Mouse (Mus musculus): ENCODE results near the gene Prss43.
"Not testable (repeated sequence)": the region's sequence is repeated elsewhere in the genome, so short reads cannot be mapped to it uniquely, and the experiment has no call there.

Prss43 gene

DNA sequence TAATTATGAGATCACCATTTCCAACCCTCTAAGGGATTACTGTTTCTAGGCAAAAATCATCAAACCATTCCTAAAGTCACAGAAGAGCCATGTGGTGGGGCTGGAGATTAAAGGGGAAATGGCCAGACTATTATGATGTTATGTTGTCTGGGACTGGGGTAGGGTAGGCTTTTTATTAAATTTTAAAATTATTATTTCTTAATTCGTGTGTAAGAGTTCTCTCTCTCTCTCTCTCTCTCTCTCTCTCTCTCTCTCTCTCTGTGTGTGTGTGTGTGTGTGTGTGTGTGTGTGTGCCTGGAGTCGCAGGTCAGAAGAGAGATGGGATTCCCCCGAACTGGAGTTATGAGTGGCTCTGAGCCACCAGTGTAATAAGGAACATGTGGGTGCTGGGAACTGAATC is at the start of gene Prss43:
TSS of gene Prss43 (plus strand) at position 301 of the 400 bp plus-strand sequence.
- DNase-seq (ENCODE audit: inconsistent age in 2 of 2, low spot score in 1 of 2), result no peak

DNA sequence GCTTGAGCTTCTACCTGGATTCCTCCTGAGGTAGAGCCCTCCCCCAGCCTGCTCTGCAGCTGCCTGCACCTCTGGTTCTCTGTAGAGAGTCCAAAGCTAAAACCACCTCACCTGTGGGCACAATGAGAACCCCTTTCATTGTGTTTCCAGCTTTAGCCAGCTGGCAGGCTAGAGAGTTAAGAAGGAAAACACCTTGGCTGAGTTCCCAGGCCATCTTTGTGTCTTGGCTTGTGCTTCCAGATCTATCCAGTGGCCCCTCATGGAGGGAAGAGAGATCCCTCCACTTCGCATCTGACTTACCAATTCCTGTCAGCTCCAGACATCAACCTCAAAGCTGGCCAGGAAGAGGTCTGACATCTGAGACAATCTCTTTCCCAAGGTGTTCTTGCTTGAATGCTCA is 48.4 kb upstream of the Prss43 start:
- no peak for DNase-seq (ENCODE audit: inconsistent age in 2 of 2, low spot score in 1 of 2)

DNA sequence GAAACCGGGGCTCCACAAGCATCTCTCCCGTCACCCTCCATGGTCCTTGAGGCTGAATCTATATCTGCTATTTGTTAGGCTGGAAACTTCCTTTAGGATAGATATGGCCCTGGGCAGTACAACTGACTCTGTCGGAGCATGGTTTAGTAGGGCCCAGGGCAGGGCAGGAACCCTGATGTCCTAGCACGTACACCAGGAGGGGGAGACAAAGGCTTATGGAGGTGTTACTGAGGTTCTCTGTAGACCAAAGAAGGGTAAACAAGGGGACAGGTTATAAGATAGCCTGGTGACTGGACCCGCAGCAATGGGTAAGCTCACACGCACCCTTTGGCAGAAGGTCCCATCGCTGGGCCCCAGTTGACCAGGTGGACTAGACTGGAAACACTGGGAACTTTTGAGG is 47.9 kb upstream of the Prss43 start:
- no peak for DNase-seq (ENCODE audit: inconsistent age in 2 of 2, low spot score in 1 of 2)

DNA sequence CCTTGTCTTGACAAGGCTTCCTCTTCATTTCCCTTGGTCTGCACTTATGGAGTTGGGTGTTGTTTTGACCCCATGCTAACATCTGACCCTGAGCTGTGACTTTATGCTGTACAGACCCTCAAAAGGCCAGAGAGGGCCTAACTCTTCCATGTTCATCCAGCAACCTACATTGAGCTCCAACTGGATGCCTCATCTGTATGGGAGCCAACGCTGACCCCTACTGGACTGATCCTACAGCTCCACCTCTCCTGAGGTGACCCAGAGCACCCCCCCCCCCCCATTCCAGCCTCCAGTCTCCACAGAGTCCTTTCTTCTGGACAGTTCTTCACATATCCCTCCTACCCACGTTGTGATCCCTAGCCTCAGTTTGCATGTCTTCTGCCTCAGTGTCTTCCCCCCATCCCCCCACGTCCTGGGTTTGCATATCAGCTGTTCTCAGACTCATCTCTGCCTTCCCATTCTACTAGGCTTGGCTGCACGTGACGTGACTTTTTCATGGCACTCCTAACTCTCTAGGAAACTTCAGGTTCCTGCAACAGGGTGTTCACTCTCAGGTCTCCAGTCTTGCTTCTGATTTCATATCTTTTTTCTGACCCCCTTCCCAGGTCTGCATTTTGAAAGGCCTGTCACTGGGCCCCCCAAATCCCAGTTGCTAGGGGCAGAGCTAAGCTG is 47.1 kb upstream of the Prss43 start:
- no peak for DNase-seq (ENCODE audit: inconsistent age in 2 of 2, low spot score in 1 of 2)

DNA sequence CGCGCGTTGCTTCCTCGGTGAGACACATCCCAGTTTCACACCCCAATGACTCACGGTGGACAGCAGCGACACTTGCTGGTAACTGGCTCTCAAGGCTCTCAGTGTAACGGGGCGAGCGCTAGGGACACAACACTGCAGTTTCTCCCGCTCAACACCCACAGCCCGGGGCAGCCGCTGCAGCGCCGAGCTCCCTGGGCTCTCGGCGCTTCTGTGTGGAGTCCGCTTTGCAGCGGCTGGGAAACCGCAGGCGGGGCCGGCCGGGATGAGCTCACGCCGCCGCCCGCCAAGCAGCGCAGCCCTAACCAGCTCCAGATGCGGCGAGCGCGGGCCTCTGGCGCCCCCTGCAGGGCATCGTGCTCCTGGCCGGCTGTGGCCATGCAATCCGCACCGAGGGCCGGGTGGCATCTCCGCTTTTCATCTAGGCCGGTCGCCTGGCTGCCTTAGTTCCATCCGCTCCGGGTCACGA is 45.2 kb upstream of the Prss43 start:
- DNase-seq (ENCODE audit: inconsistent age in 2 of 2, low spot score in 1 of 2), result peak; percentile 95 to 98

DNA sequence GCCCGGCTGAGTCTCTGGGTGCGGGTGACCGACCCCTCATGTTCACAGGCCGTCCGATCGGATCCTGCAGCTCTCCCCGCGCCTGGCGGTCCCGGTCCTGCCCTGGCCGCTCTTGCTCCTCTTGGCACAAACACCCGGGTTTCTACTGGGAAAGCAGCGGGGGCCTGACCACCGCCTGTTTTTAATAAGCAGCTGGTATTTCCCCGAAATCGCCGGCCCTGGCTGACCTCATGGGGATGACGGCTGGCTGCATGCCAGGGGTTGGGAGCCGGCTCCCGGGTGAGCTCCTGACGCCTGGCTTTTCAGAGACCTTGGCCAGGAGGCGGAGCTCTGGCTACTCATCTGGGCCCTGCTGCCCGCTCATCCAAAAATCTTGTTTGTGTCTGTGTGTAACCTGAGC is 44.8 kb upstream of the Prss43 start:
- peak; percentile 91 to 98 for DNase-seq (ENCODE audit: inconsistent age in 2 of 2, low spot score in 1 of 2)

DNA sequence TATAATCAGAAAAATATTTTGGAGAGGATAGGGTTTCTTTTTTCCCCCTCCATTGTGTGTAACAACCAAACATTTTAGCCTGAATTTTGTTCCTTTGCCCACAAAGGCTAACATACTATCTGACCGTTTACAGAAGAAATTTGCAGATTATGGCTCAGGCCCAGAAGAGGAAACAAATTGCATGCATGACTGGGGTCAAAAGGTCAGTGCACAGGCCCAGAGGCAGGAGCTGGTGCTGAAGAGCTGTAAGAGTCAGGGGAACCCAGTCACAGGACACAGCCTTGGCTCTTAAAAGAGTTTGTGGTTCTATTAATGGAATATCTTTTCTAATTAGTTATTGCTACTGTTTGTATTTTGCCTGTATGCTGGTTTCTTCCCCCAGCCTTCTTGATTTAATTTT is 42.9 kb upstream of the Prss43 start:
- no peak for DNase-seq (ENCODE audit: inconsistent age in 2 of 2, low spot score in 1 of 2)

DNA sequence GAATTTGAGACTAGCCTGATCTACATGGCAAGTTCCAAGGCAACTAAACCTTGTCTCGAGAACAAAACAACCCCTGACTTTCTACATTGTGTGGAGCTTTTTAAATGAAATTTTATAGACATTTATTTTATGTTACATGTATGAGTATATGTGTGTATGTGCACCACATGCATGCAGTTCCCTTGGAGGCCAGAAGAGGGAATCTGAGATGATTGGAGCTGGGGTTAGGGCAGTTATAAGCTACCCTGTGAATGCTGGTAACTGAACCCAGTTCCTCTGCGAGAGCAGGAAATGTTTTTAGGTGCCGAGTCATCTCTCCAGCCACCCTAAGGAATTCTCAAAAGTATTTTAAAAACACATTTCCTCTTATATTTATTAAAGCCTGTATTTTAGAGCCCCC is 38.3 kb upstream of the Prss43 start:
- peak in 1 of 2 experiments; percentile 13 for DNase-seq (ENCODE audit: inconsistent age in 2 of 2, low spot score in 1 of 2)

DNA sequence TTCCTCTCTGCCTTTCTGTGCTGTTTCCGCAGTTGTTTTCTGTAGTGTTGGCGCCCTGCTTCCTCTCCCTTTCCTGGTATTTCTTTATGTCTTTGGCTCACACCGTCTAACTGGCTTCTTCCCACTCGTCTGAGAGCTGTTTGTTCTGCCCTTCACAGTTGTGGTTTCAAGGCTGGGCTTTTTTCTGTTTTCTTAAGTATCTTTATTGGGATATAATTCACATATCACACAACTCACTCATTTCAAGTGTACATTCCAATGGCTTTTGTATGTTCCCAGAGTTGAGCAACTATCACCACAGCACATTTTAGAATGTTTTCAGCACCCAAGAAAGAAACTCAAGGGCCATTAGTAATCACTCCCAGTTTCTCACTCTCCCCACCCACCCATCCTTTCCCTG is 36.0 kb upstream of the Prss43 start:
- no peak for DNase-seq (ENCODE audit: inconsistent age in 2 of 2, low spot score in 1 of 2)

DNA sequence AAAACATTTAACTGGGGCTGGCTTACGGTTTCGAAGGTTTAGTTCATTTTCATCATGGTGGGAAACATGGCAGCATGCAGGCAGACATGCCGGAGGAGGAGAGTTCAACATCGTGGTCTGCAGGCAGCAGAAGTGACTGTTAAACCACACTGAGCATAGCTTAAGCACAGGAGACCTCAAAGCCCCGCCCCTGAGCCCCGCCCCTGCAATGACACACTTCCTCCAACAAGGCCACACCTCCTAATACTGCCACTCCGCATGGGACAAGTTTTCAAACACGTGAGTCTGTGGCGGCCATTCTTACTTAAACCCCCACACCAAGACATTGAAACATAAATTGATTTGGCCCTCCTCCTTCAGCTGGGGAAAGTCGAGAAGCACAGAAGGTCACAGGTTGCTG is 29.5 kb upstream of the Prss43 start:
- no peak for DNase-seq (ENCODE audit: inconsistent age in 2 of 2, low spot score in 1 of 2)

DNA sequence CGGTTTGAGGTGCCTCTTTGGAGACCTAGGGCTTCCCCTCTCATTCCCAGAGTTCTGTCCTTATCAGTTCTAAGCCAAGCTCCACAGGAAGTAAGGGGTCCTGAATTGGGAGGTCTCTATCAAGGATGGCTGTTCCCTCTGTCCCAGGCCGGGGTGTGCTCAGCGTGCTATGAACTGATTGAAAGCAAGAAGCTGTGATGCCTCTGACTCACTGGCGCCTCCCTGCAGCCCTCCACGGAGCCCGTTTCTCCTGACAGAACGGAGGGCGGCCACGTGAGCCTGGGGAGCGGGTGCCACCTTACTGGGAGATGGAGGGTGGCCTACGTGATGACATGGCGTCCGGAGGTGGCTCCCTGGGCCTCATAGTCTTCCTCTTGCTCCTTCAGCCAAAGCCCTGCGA is 28.6 kb upstream of the Prss43 start, which contains the start of gene Prss42:
TSS of gene Prss42 (plus strand) at position 301 of the 400 bp plus-strand sequence.
- DNase-seq (ENCODE audit: inconsistent age in 2 of 2, low spot score in 1 of 2), result no peak

DNA sequence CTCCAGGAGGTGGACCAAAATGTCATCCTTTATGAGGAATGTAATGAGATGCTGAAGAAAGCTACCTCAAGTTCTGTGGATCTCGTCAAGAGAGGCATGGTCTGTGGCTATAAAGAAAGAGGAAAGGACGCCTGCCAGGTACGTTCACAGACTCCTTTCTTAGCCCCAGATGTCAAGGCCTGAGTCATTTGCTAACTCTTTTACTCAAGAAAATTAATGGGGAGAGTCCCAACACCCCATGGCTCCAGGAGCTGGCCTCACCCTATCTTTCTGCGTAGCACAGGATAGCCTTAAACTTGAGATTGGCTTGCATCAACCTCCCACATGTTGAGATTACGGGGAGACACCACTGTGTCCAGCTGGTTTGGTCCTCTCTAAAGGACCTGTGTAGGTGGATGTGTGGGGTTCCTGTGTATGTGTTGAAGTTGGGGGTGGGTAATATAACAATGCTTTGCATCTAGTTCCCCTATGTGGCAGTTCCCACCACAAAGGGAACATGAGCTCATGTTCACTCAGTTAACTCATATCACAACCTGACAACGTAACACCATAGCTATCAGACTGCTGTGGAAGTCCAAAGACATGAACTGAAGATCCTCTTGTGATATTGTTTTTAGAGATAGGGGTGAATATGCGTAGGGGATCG is 25.5 kb upstream of the Prss43 start:
- DNase-seq (ENCODE audit: inconsistent age in 2 of 2, low spot score in 1 of 2), result no peak

DNA sequence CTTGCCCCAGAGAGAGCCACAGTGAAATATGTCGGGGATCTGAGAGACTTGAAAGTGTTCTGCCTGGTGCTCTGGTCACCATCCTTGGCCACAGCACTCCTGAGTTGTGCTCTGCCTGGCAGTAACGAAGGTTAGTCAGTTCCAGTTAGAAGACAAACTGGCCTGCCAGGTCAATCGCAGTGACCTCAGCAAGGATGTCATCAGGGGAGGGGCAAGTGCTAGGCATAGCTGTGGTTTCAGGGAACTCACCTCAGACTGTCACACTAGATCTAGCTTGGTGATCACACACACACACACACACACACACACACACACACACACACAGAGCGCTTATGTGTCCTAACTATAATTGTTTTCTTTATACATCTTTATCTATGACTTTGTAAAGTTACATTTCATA is 23.2 kb upstream of the Prss43 start:
- no peak for DNase-seq (ENCODE audit: inconsistent age in 2 of 2, low spot score in 1 of 2)

DNA sequence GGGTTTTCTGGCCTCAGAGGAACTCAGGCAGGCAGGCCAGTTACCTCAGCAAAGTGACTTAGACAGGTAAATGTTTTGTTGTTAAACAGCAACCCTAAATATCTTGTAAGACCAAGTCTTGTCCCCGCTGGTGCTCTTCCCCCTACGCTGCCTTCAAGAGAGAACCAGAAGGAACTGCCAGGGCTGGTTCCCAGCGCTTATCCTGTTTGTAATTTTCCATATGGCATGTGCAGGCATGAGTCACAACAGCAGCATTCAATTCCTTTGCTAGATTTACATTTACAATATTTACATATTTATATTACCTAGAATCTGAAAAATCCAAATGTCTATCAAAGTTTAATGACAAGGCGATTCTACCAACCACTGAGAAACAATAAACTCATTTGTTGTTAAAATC is 16.4 kb upstream of the Prss43 start:
- no peak for DNase-seq (ENCODE audit: inconsistent age in 2 of 2, low spot score in 1 of 2)

DNA sequence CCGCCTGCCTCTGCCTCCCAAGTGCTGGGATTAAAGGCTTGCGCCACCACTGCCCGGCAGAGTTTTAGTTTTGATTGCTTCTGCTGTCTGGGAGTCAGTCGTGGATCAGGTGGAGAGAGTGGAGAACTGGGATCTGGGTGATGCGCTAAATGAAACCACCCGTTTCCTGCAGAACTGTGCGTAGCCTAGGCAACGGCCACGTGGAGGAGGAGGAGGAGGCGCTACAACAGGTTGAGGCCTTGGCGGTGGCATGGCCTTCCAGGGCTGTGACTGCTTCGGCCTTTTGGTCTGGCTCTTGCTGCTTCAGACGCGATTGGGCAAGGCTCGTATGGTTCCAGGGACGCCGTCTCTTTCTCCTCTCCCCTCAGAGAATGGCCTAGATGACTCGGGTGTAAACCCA is 12.7 kb upstream of the Prss43 start, which contains the start of gene Prss44:
TSS of gene Prss44 (plus strand) at position 206 of the 400 bp plus-strand sequence.
- no peak for DNase-seq (ENCODE audit: inconsistent age in 2 of 2, low spot score in 1 of 2)

DNA sequence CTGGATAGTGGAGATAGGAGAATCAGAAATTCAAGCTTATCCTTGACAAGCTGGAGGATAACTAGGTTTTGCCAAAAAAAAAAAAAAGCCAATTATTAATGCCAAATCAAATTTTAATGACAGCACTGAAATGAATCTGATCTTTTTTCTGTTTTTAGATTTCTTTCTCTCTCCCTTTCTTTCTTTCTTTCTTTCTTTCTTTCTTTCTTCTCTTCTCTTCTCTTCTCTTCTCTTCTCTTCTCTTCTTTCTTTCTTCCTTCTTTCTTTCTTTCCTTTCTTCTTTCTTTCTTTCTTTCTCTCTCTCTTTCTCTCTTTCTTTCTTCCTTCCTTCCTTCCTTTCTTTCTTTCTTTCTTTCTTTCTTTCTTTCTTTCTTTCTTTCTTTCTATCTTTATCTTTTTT is 5.9 kb upstream of the Prss43 start:
- DNase-seq (ENCODE audit: inconsistent age in 2 of 2, low spot score in 1 of 2), result not testable (repeated sequence)

DNA sequence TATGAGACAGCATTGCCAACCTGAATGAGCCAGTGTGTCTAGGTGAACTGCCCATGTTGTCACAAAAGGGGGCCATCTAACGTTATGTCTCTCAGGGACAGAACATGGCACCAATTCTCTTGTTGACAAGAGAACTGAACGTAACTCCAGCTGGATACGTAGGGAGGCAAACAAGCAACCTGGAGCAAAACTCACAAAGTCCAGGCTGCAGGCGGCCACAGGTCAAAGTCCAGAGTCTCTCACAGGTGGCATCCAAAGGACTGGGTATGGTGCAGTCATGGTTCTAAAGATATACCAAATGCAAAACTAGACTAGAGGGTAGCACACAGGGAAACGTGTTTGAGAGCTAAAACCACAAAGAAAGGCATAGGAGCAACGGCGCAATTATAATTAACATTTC is 5.1 kb upstream of the Prss43 start:
- no peak for DNase-seq (ENCODE audit: inconsistent age in 2 of 2, low spot score in 1 of 2)

DNA sequence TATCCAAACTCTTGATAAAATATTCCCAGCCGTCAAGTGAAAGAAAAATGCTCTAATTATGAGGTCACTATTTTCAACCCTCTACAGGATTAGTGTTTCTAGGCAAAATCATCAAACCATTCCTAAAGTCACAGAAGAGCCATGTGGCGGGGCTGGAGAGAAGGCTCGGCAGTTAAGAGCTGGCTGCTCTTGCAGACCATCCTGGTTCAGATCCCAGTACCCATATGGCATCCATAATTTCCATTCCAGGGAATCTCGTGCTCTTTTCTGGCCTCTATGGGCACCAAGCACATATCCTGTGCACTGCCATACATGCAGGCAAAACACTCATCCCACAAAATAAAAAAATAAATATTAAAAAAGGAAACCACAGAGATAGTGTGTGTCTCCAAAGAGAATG is 1.1 kb upstream of the Prss43 start:
- no peak for DNase-seq (ENCODE audit: inconsistent age in 2 of 2, low spot score in 1 of 2)

DNA sequence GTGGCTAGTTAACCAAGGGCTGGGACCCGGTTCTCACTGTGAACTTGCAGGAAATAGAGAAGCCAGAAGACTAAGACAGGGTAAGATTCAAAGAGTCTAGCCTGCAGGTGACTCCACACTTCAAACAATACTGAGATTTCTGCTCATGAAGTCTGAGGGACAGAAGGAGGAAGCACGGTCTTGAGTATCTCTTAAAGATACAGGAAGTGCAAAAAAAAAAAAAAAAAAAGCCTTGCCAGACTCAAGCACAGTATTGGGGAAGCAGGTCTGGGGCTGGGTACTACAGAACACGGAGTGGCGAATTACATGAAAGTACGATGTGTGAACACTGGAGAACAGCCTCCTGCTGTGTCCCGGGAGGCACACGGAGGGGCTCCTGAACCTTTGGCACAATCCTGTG is 658 bp upstream of the Prss43 start:
- DNase-seq (ENCODE audit: inconsistent age in 2 of 2, low spot score in 1 of 2), result no peak

DNA sequence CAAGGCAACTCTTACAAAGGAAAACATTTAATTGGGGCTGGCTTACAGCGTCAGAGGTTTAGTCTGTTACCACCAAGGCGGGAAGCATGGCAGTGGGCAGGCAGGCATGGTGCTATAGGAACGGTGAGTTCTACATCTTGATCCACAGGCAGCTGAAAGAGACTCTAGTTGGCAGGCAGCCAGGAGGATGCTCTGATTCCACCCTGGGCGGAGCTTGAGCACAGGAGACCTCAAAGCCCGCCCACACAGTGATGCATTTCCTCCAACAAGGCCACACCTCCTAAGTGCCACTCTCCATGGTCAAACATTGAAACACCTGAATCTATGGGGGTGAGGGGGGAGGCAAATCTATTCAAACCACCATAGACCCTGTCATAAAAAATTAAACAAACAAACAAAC is 6.5 kb downstream of the Prss43 start:
- DNase-seq (ENCODE audit: inconsistent age in 2 of 2, low spot score in 1 of 2), result no peak

DNA sequence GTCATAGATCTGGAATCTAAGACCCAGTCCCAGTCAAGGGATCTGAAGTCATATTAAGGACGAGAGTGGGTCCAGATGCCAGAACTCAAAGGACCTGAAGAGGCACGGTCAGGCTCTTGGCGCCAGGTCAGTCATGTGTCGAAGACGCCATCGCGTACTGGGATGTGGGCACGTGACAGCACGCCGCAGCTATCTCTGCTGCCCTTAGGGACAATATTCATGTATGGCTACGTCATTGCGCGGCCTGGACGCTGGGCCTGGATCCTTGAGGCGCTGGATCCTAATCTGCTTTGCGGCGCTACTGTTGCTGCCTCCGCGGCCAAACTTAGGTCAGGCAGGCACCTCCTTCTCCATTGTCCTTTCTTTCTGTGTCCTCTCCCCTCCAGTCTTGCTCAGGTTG is 7.9 kb downstream of the Prss43 start, which contains the start of gene Prss45:
TSS of gene Prss45 (plus strand) at position 178 of the 400 bp plus-strand sequence.
- DNase-seq (ENCODE audit: inconsistent age in 2 of 2, low spot score in 1 of 2), result no peak

DNA sequence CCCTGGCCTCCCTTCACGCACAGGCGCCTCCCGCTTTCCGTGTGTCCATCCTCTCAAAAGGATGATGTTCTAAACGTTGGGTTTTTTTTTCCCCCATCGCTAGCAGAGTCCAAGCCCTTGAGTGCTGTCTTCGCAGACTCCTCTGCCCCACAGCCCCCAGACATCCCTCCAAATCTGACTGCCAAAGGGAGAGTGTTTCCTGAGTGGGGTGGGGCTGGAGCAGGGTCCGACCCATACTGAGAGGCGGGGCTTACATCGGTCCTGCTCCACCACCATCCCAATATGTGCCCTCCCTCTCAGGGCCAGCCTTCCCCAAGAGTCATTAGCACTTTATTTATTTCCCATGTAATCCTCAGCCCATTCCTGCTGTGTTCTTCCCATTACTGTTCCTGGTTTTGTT is 8.5 kb downstream of the Prss43 start:
- no peak for DNase-seq (ENCODE audit: inconsistent age in 2 of 2, low spot score in 1 of 2)

DNA sequence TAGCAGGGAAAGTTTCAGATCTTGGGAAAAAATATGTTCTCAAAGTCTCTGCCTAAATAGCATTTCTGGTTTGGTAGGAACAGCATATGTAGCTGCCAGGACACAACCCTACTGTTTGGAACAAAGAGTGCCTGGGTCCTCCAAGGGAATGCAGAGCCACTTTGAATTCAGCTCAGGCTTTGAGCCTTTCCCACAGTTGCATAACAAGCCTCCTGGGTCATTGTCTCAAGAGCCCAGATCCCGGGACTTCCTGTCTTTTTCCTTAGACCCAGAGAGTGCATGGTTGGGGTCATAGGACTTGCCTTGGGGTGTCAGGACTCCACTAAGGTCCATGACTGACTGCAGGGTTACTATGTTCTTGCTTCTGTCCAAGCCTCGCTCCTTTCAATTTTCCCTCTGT is 9.6 kb downstream of the Prss43 start:
- DNase-seq (ENCODE audit: inconsistent age in 2 of 2, low spot score in 1 of 2), result peak in 1 of 2 experiments; percentile 43

Data from adrenal gland, adult (tissue).